Mouse (Mus musculus) cerebellum, adult 2 months (tissue): ENCODE results near the gene Samd7. TPM values are rescaled to one million over a fixed set of nuclear protein-coding genes. Genes with fewer than 3 reads are reported as not detected.
"Not testable (repeated sequence)": the region's sequence is repeated elsewhere in the genome, so short reads cannot be mapped to it uniquely, and the experiment has no call there.

ENCODE experiments used
- DNase-seq, 2 experiments: peaks; one replicate each; pipeline ENCODE4 v3.0.0; 2021
- H3K27ac ChIP-seq: fragments of 200-500 bp; 2 replicates; pipeline ENCODE4 v1.5.1; 2012; ENCODE audit warnings: low read length, control low read depth, inconsistent platforms; ENCODE audit not compliant: insufficient read depth
- H3K27me3 ChIP-seq: fragments of 200-500 bp; 2 replicates; pipeline ENCODE4 v1.6.1; 2012; ENCODE audit warnings: inconsistent platforms, mild to moderate bottlenecking, low read length, moderate library complexity; ENCODE audit not compliant: control insufficient read depth, insufficient read depth
- H3K4me1 ChIP-seq: fragments of 200-500 bp; 2 replicates; pipeline ENCODE4 v1.6.1; 2011; ENCODE audit warnings: low read length; ENCODE audit not compliant: control insufficient read depth, insufficient read depth
- H3K4me3 ChIP-seq: fragments of 200-500 bp; replicated peaks from 2 replicates; pipeline ENCODE3; 2011; ENCODE audit warnings: mild to moderate bottlenecking, low read depth, low read length, control low read depth; ENCODE audit not compliant: insufficient read depth
- CTCF ChIP-seq: fragments of 200-500 bp; IDR thresholded peaks from 2 replicates; pipeline ENCODE4 v1.5.1; 2011; ENCODE audit warnings: low read depth, mild to moderate bottlenecking, control low read depth, low read length, moderate library complexity, borderline replicate concordance; ENCODE audit not compliant: insufficient read depth
- POLR2A ChIP-seq: fragments of 200-500 bp; IDR thresholded peaks from 2 replicates; pipeline ENCODE4 v1.6.1; 2011; ENCODE audit warnings: low read length, control low read depth, borderline replicate concordance; ENCODE audit not compliant: insufficient read depth
- WGBS: fragments of 180-500 bp; shearing (Covaris S2); methylation state at CpG from one replicate; pipeline ENCODE4 v1.1.7; 2018; 5-methylcytosine and 5-hydroxymethylcytosine counted together
- polyA plus RNA-seq: library from polyadenylated mRNA; depleted of rRNA; stranded (reverse); fragments of >200 nt; gene quantifications from 2 replicates; pipeline ENCODE4 v1.2.3, GENCODE M21; 2012; rRNA removed

Samd7 gene
- 0.05 and 0.15 TPM in 2 replicates for polyA plus RNA-seq

DNA sequence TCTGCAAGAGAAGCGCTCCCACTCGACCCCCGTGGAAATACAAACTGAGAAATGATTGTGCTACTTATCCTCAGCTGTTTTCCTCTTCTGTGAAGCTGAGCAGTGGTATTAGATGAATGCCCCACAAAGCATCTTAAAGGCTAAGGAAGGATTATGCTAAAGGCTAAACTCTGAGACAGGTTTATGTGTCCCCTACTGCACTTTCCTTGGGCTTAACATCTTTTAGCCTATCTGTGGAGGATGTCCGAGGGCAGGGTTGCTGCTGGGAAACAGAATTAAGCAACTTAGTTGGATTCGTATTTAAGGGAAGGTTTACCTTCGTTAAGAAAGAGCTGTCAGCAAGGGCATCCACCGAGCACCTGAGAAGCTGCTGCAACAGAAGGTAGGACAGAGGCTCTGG is at the start of gene Samd7:
TSS of gene Samd7 (plus strand) at position 288 of the 400 bp plus-strand sequence.
- WGBS = 83% methylated on average over 7 of the region's 7 CpGs
- H3K27ac ChIP-seq = no peak within 1 kb of the TSS
- no peak for TF ChIP-seq POLR2A
- no peak for TF ChIP-seq CTCF
- H3K4me1 ChIP-seq = no peaks in the 10 kb centered on the region
- no peak within 1 kb of the TSS for H3K4me3 ChIP-seq
- H3K27me3 ChIP-seq = no peaks in the 10 kb centered on the region
- DNase-seq = no peak

DNA sequence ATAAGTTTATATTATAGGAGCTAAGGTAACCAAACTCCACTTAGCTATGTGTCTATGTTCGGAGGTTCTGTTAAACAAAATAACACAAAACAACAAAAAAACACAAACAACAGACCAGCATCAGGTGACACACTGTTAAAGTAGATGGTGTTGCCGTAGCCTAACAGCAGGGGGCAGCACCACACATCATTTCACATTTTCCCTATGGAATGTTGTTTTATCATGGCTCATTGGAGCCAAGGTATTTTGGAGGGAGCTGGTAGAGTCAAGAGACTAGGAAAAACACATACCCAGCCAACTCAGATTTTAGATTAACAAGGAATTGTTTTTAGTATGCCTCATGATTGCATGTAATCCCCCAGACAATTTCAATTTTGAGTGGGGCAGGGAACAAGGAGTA is 49.7 kb upstream of the Samd7 start:
- 13% methylated on average over 2 of the region's 2 CpGs for WGBS
- peak; percentile 30 to 53 for DNase-seq
- Histone ChIP-seq H3K27me3 (no peaks in the 10 kb centered on the region), H3K4me1 (0 out of 2 replicates have a peak, but pooled peaks cover 3% of the 10 kb centered on the region), H3K27ac (no peak overlapping the region), H3K4me3 (no peak overlapping the region)
- no peak for TF ChIP-seq POLR2A
- peak; percentile 75; the same call in 1 of the 2 replicates for TF ChIP-seq CTCF

DNA sequence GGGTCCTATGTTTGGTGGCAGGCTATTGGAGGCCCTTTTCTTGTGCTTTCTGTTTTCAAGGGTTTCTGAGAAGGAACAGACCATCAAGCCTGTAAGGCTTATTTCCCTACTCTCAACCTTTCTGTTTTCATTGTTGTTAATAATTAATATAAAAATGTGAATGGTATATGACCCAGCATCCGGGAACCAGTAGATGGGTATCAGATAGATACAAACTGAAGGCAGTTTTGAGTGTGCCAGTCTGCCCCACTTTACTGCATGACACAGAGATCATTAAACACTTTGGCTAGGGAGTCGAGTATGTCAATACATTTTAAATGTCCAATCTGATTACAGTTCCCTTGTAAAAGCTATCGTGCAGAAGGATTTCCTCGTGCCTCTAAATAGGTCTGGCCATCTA is 48.2 kb upstream of the Samd7 start:
- TF ChIP-seq POLR2A (no peak), CTCF (no peak)
- no peaks in the 10 kb centered on the region for H3K27me3 ChIP-seq
- H3K4me1 ChIP-seq = 0 out of 2 replicates have a peak, but pooled peaks cover 4% of the 10 kb centered on the region
- no peak overlapping the region for H3K27ac ChIP-seq
- DNase-seq = no peak
- 54% methylated on average over 4 of the region's 4 CpGs for WGBS
- H3K4me3 ChIP-seq = no peak overlapping the region

DNA sequence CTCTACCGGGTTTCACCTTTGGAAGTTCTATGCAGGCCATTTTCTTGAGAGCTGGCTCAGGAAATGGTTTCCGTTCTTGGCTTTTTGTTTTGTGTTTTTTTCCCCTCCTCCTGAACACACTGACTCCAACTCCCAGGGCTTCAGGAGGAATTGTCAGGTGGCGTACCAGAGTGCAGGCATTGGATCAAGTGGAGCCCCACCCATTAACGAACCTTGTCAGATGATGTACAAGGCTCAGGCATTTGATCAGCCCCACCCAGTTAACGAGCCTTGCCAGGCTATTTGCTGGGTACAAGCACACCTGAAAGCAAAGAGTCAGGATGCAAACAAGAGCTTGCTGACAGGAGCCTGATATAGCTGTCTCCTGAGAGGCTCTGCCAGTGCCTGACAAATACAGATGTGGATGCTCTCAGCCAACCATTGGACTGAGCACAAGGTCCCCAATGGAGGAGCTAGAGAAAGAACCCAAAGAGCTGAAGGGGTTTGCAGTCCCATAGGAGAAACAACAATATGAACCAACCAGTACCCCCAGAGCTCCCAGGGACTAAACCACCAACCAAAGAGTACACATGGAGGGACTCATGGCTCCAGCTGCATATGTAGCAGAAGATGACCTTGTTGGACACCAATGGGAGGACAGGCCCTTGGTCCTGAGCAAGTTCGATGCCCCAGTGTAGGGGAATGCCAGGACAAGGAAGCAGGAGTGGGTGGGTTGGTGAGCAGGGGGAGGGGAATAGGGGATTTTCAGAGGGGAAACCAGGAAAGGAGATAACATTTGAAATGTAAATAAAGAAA is 46.2 kb upstream of the Samd7 start, which contains the start of gene Lrrc31:
TSS of gene Lrrc31 (minus strand) at position 133 of the 795 bp plus-strand sequence.
- not testable (repeated sequence) for H3K4me1 ChIP-seq, DNase-seq, H3K4me3 ChIP-seq, H3K27ac ChIP-seq, H3K27me3 ChIP-seq
- WGBS = 91% methylated on average over 6 of the region's 6 CpGs

- no peak for DNase-seq
- H3K27me3 ChIP-seq = no peaks in the 10 kb centered on the region
- H3K27ac ChIP-seq = no peak overlapping the region
- TF ChIP-seq POLR2A (no peak), CTCF (no peak)
- WGBS = 84% methylated on average over 3 of the region's 3 CpGs
- H3K4me1 ChIP-seq = 0 out of 2 replicates have a peak, but pooled peaks cover 4% of the 10 kb centered on the region
- no peak overlapping the region for H3K4me3 ChIP-seq
These were observed 40.1 kb upstream of the Samd7 start for GRCm38 (mm10) chr3:30705977-30706376.

DNA sequence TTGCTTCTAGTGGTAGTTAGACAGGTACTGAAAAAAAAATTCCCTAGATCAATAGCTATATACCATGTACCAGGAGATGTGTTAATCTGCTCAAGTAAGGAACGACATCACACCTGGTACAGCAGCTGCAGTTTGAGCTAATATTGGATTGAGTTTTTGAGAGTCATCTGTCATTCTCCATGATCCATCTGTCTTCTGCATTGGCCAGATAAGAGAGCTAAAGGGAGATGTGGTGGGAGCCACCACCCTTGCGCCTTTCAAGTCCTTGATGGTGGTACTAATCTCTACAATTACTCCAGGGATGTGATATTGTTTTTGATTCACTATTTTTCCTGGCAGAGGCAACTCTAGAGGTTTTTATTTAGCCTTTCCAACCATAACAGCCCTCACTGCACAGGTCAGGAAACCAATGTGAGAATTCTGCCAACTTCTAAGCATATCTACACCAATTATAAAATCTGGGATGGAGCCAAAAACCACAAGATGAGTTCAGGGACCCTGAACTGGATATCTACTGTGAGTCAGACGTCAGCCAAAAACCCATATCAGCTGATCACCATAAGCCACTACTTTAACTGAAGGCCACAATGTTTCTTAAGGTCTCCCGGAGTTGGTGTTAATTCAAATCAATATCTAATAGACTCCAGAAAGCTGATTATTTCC is 39.3 kb upstream of the Samd7 start:
- Histone ChIP-seq H3K4me3 (no peak overlapping the region), H3K27ac (no peak overlapping the region), H3K27me3 (no peaks in the 10 kb centered on the region), H3K4me1 (no peaks in the 10 kb centered on the region)
- 54% methylated on average over 4 of the region's 4 CpGs for WGBS
- no peak for DNase-seq
- TF ChIP-seq CTCF (no peak), POLR2A (no peak)

DNA sequence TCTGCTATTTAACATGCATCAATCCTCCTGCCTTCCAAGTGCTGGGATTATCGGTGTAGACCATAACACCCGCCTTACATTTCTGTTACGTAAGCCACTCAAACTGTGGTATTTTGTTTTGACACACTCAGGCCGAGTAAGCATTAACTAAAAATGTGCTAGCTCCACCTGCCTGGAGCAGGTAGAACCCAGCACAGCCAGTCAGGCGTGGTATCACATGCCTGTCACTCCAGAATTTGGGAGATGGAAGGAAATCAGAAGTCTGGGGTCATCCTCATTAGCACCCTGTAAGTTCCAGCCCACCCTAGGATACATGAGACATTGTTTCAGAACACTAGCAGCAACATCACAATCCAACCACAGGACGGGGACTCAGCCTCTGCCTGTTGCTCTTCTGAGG is 35.9 kb upstream of the Samd7 start:
- Histone ChIP-seq H3K27me3 (no peaks in the 10 kb centered on the region), H3K27ac (no peak overlapping the region), H3K4me1 (no peaks in the 10 kb centered on the region), H3K4me3 (no peak overlapping the region)
- TF ChIP-seq CTCF = no peak
- TF ChIP-seq POLR2A = no peak
- WGBS = 84% methylated on average over 6 of the region's 6 CpGs
- DNase-seq = no peak

DNA sequence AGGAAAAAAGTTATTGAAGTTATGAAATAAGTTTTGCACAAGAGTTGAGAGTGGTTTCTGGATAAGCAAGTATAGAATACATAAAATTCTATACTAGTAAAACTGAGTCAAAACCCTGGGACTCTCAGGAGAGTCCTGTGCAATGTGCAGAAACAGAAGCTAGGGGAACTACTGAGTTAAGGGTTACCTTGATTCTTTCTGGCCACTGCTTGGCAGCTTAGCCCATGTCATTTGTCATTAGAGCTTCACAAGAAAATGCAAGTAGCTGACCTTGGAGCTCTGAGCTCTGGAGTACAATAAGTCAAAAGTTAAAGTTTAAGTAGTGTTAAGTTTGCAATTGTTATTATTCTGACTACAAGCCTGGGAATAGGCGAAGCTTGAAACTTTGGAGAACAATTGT is 32.8 kb upstream of the Samd7 start:
- TF ChIP-seq POLR2A = no peak
- TF ChIP-seq CTCF = no peak
- no peak overlapping the region for H3K27ac ChIP-seq
- H3K4me3 ChIP-seq = no peak overlapping the region
- H3K27me3 ChIP-seq = no peaks in the 10 kb centered on the region
- H3K4me1 ChIP-seq = no peaks in the 10 kb centered on the region
- WGBS = 94% methylated on average over 1 of the region's 1 CpGs
- DNase-seq = no peak

DNA sequence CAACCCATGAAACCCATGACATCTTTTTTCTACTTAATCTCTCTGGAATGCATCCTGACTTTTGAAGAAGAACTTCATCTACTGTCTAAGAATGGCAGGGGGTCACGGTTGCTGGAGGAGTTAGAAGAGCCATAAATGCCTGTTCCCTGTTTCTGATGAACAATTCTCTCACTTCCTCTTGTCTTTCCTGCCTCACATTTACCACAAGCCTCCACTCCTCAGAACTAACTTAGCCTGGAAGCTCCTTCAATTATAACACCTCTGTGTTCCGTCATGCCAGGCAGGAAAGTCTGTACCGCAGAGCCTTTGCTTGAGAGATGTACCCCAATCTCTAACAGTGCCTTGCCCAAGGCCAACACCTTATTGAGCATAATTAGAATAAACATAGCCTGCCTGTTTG is 27.4 kb upstream of the Samd7 start:
- Histone ChIP-seq H3K27ac (no peak overlapping the region), H3K4me1 (no peaks in the 10 kb centered on the region), H3K27me3 (no peaks in the 10 kb centered on the region), H3K4me3 (no peak overlapping the region)
- no peak for TF ChIP-seq POLR2A
- TF ChIP-seq CTCF = no peak
- WGBS = 88% methylated on average over 3 of the region's 3 CpGs
- DNase-seq = no peak
